Mouse (Mus musculus) E14TG2a.4 (cell line): ENCODE measurements around the gene Slc39a7.

Source experiments
- H3K27me3 ChIP-seq: 2 replicates; pipeline ENCODE4 v1.6.1; 2014; ENCODE audit warnings: low read length, control low read depth; ENCODE audit not compliant: insufficient read depth
- H3K36me3 ChIP-seq: 2 replicates; pipeline ENCODE4 v1.6.1; 2014; ENCODE audit warnings: low read length, control low read depth; ENCODE audit not compliant: insufficient read depth
- H3K4me1 ChIP-seq: replicated peaks from 2 replicates; pipeline ENCODE4 v1.6.1; 2014; ENCODE audit warnings: low read depth, low read length, control low read depth
- H3K4me3 ChIP-seq: replicated peaks from 2 replicates; pipeline ENCODE4 v1.5.1; 2014; ENCODE audit warnings: mild to moderate bottlenecking, low read length
- H3K9me3 ChIP-seq: 2 replicates; pipeline ENCODE4 v1.6.1; 2014; ENCODE audit warnings: low read length, control low read depth
- CTCF ChIP-seq: conservative IDR thresholded peaks from 2 replicates; pipeline ENCODE4 v1.5.1; 2014; ENCODE audit warnings: low read length
- NANOG ChIP-seq: IDR thresholded peaks from 2 replicates; pipeline ENCODE4 v1.6.1; 2014; ENCODE audit warnings: borderline replicate concordance, low read length, mixed read lengths
- POU5F1 ChIP-seq: IDR thresholded peaks from 2 replicates; pipeline ENCODE4 v1.6.1; 2014; ENCODE audit warnings: low read length, borderline replicate concordance

The Slc39a7 gene

DNA sequence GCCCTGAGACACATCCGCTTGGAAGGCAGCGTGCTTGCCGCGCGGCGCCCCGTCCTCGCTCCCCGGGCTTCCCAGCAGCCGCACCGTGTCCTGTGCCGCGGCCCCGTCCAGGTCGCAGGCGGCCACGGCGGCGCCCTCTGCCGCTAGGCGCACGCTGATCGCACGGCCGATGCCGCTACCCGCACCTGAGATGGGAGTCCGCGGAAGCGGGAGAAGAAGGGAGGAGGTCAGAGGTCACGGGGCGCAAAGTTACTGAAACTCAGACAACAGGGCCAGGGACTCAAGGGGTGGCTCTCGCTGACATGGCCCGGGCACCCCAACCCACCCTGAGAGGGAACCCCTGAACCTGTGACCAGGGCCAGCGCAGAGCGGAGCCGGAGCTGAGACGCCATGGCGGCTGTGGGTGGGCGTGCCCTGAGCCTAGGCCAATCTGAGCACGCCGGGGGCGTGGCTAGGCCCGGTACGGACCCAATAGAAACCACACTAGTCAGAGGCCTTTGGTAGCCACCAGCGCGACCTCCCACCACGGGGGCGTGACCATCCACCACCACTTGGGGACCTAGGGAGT lies 3.7 kb downstream of the Slc39a7 start, which contains the start of gene H2-Ke6:
TSS of gene H2-Ke6 (minus strand) at position 405 of the 568 bp plus-strand sequence.
- peaks cover 17% of the 10 kb centered on the region for H3K27me3 ChIP-seq
- H3K4me3 ChIP-seq, result peak within 1 kb of the TSS; percentile 92
- H3K9me3 ChIP-seq, result no peaks in the 10 kb centered on the region
- no peak for TF ChIP-seq NANOG
- no peak for TF ChIP-seq CTCF
- no peak for TF ChIP-seq POU5F1
- peaks cover 34% of the 10 kb centered on the region for H3K36me3 ChIP-seq
- H3K4me1 ChIP-seq, result peaks cover 73% of the 10 kb centered on the region

DNA sequence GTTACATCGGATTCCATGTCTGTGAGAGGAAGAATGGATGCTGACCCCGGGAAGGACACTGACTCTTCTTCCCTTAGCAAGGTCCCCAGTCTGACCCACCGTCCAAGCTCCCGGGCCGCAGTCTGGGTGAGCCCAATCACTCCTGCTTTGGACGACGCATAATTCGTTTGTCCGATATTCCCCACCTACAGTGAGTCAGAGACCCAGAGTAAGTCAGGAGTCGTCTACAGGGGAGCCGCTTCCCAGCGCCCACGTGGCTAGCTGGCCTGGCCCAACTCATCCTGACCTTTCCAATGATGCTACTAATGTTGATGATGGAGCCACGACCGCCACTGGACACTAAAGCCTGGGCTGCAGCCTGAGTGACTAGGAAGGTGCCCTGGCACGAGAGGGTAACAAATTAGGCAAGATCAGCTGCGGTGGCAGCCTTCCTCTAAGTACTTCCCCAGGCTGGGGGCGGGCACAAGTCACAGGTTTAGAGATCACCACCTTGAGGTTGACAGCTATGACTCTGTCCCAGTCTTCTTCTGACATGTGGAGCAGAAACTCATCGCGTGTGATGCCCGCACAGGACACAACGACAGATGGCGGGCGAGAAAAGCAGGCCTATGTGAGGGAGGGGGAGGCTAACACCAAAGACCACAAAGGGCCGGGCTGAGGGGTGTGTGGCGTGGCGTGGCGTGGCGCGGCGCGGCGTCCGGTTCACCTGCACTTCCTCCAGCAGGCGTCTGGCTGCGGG lies 4.4 kb downstream of the Slc39a7 start:
- Histone ChIP-seq H3K4me1 (peaks cover 75% of the 10 kb centered on the region), H3K36me3 (peaks cover 35% of the 10 kb centered on the region), H3K9me3 (no peaks in the 10 kb centered on the region), H3K4me3 (peak overlapping the region; percentile 92), H3K27me3 (peaks cover 17% of the 10 kb centered on the region)
- TF ChIP-seq POU5F1, result no peak
- TF ChIP-seq CTCF, result no peak
- TF ChIP-seq NANOG, result no peak

DNA sequence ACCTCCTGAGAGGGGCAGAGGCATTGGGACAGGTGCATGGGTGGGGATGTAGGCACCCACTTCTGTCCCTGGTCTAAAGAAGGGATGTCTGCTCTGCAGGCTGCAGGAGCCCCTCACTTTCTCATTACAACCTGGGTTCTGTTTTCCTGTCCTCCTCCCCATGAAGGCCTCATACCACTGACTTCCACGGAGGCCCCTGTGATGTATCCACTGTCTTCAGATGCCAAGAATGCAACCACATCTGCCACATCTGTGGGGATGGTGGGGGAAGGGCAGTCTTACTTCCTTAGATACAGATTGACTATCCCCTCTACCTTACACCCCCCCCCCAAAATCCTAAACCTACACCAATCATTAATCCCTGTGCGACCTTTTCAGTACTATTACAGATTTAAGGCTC lies 5.3 kb downstream of the Slc39a7 start:
- no peak for TF ChIP-seq NANOG
- TF ChIP-seq CTCF, result no peak
- TF ChIP-seq POU5F1, result no peak
- peaks cover 83% of the 10 kb centered on the region for H3K4me1 ChIP-seq
- peak overlapping the region; percentile 95 for H3K4me3 ChIP-seq
- peaks cover 17% of the 10 kb centered on the region for H3K27me3 ChIP-seq
- H3K36me3 ChIP-seq, result peaks cover 41% of the 10 kb centered on the region
- H3K9me3 ChIP-seq, result peaks cover 6% of the 10 kb centered on the region

DNA sequence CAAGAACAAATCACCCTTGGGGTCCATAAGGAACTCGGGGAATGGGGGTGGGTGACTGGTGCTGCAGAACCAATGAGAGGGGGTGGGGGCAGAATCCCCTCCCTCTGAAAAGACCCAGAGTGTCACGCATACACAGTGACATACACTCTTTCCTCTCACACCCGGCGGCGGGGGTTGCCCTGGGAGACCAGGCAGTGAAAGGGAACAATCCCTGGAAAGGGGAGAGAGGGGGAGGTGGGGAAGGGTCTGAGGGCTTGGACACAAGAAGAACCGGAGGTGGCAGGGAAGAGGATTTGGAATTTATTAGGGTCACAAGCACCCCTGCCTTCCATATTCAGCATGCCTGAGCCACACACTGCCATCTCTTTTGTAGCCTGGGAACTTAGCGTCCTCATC lies 5.7 kb downstream of the Slc39a7 start:
- H3K4me3 ChIP-seq, result peak overlapping the region; percentile 95
- H3K36me3 ChIP-seq, result peaks cover 44% of the 10 kb centered on the region
- peaks cover 80% of the 10 kb centered on the region for H3K4me1 ChIP-seq
- TF ChIP-seq POU5F1, result no peak
- TF ChIP-seq NANOG, result no peak
- TF ChIP-seq CTCF, result no peak
- peaks cover 17% of the 10 kb centered on the region for H3K27me3 ChIP-seq
- H3K9me3 ChIP-seq, result peaks cover 11% of the 10 kb centered on the region

DNA sequence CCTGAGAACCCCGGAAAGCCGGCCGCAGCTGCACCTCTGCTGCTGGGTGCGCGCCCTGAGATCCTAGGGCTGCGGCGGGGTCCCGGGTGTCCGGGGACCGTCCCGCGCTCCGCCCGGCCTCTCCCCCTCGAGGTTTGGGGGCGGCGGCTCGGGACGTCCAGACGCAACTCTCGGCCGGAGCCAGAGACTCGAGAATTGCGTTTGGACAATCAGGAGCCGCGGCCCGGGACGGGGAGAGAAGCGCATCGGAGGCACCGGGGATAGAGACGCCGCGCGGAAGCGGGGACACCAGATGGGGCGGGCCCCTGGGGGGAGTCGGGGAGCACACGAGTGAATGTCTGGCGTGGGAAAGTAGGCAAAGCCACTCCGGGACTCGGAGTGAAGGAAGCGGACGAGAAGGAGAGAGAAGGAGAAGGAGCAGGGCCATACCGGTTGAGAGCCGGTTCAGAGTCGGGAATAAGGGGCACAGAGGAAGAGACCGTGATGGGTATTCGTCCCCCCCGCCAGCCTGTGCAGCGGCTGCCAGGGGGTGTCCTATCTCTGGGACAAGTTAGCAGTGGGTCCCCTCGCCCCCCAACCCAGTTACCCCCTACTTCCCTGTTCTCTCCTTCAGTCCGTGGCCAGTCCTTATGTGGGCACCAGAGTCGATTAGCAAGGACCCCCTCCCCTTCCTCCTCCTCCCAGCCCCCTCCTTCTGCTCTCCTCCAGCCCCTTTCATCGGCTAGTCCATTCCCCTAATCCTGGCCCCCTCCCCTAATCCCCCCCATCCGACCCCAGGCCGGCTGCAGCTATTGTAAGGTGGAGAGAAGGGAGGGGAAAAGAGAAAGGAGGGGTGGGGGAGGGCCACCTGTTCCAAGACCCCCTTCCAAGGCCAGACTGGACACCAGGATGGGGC lies 6.4 kb downstream of the Slc39a7 start:
- TF ChIP-seq POU5F1 (no peak), CTCF (no peak), NANOG (no peak)
- peaks cover 17% of the 10 kb centered on the region for H3K27me3 ChIP-seq

DNA sequence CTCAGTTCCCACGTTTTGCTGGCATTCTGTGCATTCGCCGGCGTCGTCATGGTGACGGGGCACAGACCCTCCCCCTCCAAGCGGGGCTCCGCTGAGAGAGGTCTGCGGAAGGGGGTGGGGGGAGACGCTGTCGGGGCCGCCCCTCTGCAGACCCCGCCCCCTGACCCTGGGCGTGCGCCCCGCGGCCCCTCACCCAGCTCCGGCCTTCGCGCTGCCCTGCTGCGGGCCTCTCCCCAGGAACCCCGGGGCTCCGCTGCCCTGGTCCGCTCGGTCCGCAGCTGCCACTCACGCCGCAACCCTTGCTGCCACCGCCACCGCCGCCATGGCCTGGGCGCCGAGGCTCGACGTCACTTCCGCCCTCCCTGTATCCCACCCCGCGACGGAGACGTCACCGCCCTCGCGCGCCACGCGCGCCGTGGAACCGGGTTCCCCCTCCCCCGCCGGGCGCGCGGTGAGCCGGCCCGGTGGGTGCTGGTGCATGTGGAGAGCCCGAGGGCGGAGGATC lies 7.1 kb downstream of the Slc39a7 start, which contains the start of gene Ring1:
TSS of gene Ring1 (minus strand) at position 364 of the 505 bp plus-strand sequence.
- peaks cover 17% of the 10 kb centered on the region for H3K27me3 ChIP-seq
- peak within 1 kb of the TSS; percentile 95 for H3K4me3 ChIP-seq
- peaks cover 24% of the 10 kb centered on the region for H3K9me3 ChIP-seq
- TF ChIP-seq NANOG (no peak), CTCF (no peak), POU5F1 (no peak)
- H3K4me1 ChIP-seq, result peaks cover 66% of the 10 kb centered on the region
- H3K36me3 ChIP-seq, result peaks cover 39% of the 10 kb centered on the region

More for the DNA sequence above, 6.4 kb downstream of the Slc39a7 start:
- H3K4me3 ChIP-seq, result peak overlapping the region; percentile 95
- peaks cover 44% of the 10 kb centered on the region for H3K36me3 ChIP-seq
- peaks cover 17% of the 10 kb centered on the region for H3K9me3 ChIP-seq
- peaks cover 74% of the 10 kb centered on the region for H3K4me1 ChIP-seq

DNA sequence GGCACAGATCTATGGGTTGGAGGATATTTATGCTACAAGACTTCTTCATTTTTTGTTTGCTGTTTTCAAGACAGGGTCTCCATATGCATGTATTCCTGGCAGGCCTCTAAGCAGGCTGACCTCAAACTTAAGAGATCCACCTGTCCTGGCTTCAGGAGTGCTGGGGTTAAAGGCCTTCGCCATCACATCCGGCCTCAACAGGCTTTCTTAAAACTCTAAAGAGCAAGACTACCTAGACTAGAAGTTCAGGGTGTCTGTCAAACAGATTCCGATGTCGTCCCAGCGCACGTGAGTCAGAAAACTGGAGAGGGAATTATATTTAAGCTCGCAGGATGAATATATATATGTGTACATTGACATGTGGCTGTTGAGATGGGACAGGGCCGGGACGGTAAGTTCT lies 7.8 kb downstream of the Slc39a7 start:
- Histone ChIP-seq H3K4me3 (peak overlapping the region; percentile 95), H3K9me3 (peaks cover 31% of the 10 kb centered on the region)
- TF ChIP-seq POU5F1 (no peak), CTCF (no peak), NANOG (no peak)

DNA sequence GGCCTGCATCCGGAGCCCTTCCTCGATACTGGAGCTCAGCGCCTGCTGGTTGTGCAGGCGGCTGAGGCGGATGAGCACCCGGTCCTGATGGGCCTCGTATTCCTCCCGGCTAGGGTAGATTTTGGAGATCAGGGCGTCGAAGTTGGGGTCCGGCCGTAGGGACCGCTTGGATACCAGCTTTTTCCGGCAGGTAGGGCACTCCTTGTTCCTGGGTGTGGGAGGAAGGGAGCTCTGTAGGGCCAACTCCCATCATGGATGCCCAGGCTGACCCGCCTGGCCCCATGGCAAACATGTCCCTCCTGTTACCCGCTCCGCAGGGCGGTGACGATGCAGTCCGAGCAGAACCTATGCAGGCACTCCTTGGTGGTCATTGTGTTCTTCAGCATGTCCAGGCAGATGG lies 8.5 kb downstream of the Slc39a7 start:
- TF ChIP-seq POU5F1, result no peak
- no peak for TF ChIP-seq NANOG
- TF ChIP-seq CTCF, result no peak
- peak overlapping the region; percentile 95 for H3K4me3 ChIP-seq
- peaks cover 17% of the 10 kb centered on the region for H3K27me3 ChIP-seq

More for the DNA sequence above, 7.8 kb downstream of the Slc39a7 start:
- H3K27me3 ChIP-seq, result peaks cover 17% of the 10 kb centered on the region
- H3K4me1 ChIP-seq, result peaks cover 59% of the 10 kb centered on the region
- peaks cover 32% of the 10 kb centered on the region for H3K36me3 ChIP-seq

More for the DNA sequence above, 8.5 kb downstream of the Slc39a7 start:
- Histone ChIP-seq H3K36me3 (peaks cover 26% of the 10 kb centered on the region), H3K4me1 (peaks cover 52% of the 10 kb centered on the region), H3K9me3 (peaks cover 35% of the 10 kb centered on the region)
